ENCODE assay signal across 9 mouse cellular contexts in genomic region chr14:54494234-54494633, GRCm38 (mm10). TPM values are rescaled to one million over a fixed set of nuclear protein-coding genes. Genes with fewer than 3 reads are reported as not detected.
DNase-seq lines count a peak whose midpoint lies in the region; ATAC-seq and TF ChIP-seq lines count a peak whose summit lies in the region.
"Had no signal": no experiment of that assay in that cellular context is flagged by ENCODE, and none has a peak within 500 bp of the region (broad histone marks: within the 10 kb centered on the region; RNA-seq: fewer than 3 reads in every experiment).

No protein-coding gene starts in this region.

- no peak for TF ChIP-seq POLR2A in bone marrow macrophage, adult 2 months (IDR thresholded peaks at IDR 0.05; ENCODE audit: borderline replicate concordance, low read depth, low read length)
- TF ChIP-seq POLR2A in limb, embryonic 14.5 days (IDR thresholded peaks at IDR 0.05; ENCODE audit: borderline replicate concordance, extremely low read depth, insufficient read depth, insufficient read length), result no peak
- no peak for TF ChIP-seq POLR2A in thymus, adult 2 months (IDR thresholded peaks at IDR 0.05; ENCODE audit: control insufficient read depth, extremely low read depth, insufficient read depth, low read length, poor library complexity)

- no peaks in the 10 kb centered on the region for H3K27me3 ChIP-seq in hindbrain, embryonic 15.5 days
- H3K27me3 ChIP-seq in limb, embryonic 14.5 days (ENCODE audit: control insufficient read depth, insufficient read depth, low read length), result no peaks in the 10 kb centered on the region
- no peaks in the 10 kb centered on the region for H3K27me3 ChIP-seq in thymus, adult 2 months (ENCODE audit: control insufficient read depth, insufficient read depth, low read length)

- no peak overlapping the region for H3K27ac ChIP-seq in bone marrow macrophage, adult 2 months (ENCODE audit: insufficient read depth, low read depth, low read length)
- H3K27ac ChIP-seq in hindbrain, embryonic 15.5 days (replicated peaks), result no peak overlapping the region
- no peak overlapping the region for H3K27ac ChIP-seq in limb, embryonic 14.5 days (replicated peaks; ENCODE audit: low read depth, low read length)
- H3K27ac ChIP-seq in thymus, adult 2 months (ENCODE audit: control insufficient read depth, insufficient read depth, low read length), result no peak overlapping the region

- peak; percentile 86 for TF ChIP-seq CTCF in bone marrow macrophage, adult 2 months (IDR thresholded peaks at IDR 0.05; ENCODE audit: low read depth, low read length)
- TF ChIP-seq CTCF in thymus, adult 2 months (IDR thresholded peaks at IDR 0.05; ENCODE audit: borderline replicate concordance, control insufficient read depth, extremely low read depth, insufficient read depth, low read length, poor library complexity), result peak; percentile 54; the same call in 1 of the 2 replicates

- no peak overlapping the region for H3K4me2 ChIP-seq in hindbrain, embryonic 15.5 days
- no peak overlapping the region for H3K4me2 ChIP-seq in limb, embryonic 14.5 days (replicated peaks; ENCODE audit: low read depth, low read length, severe bottlenecking)

- H3K36me3 ChIP-seq in hindbrain, embryonic 15.5 days, result no peaks in the 10 kb centered on the region
- no peaks in the 10 kb centered on the region for H3K36me3 ChIP-seq in limb, embryonic 14.5 days (ENCODE audit: control insufficient read depth, insufficient read depth, low read length)
- H3K36me3 ChIP-seq in thymus, adult 2 months (ENCODE audit: control insufficient read depth, insufficient read depth, low read length), result no peaks in the 10 kb centered on the region

- peak; percentile 87 for ATAC-seq in erythroblast, adult 5-6 weeks (replicated peaks; ENCODE audit: low FRiP score, poor library complexity, severe bottlenecking)
- 0 out of 2 replicates have a peak, but pooled peaks have one; percentile 8 for ATAC-seq in hindbrain, embryonic 15.5 days (ENCODE audit: low FRiP score, low read depth)
- ATAC-seq in limb, embryonic 14.5 days (ENCODE audit: low FRiP score, low read depth), result 0 out of 2 replicates have a peak, but pooled peaks have one; percentile 41

- peak; percentile 62 for DNase-seq in right cerebral cortex, adult 18-20 months
- no peak for DNase-seq in right cerebral cortex, postnatal 36 days (ENCODE audit: low spot score in 2 of 2)
- peak; percentile 41 for DNase-seq in limb, embryonic 14.5 days (ENCODE audit: low spot score)
- DNase-seq in natural killer cell, adult 2 months (ENCODE audit: low spot score in 2 of 2), result peak; percentile 76 to 79
- peak; percentile 71 for DNase-seq in thymus, adult 2 months

- 1% methylated on average over 3 of the region's 3 CpGs for WGBS in hindbrain, embryonic 15.5 days
- WGBS in limb, embryonic 14.5 days, result 2% methylated on average over 3 of the region's 3 CpGs
- 1% methylated on average over 3 of the region's 3 CpGs for WGBS in thymus, adult 2 months

- H3K9me3 ChIP-seq in hindbrain, embryonic 15.5 days, result no peaks in the 10 kb centered on the region
- H3K9me3 ChIP-seq in limb, embryonic 14.5 days (ENCODE audit: control insufficient read depth, low read length), result no peaks in the 10 kb centered on the region

- H3K9ac ChIP-seq in hindbrain, embryonic 15.5 days, result no peak overlapping the region
- no peak overlapping the region for H3K9ac ChIP-seq in limb, embryonic 14.5 days (ENCODE audit: low read depth, low read length, severe bottlenecking)

- peaks cover 15% of the 10 kb centered on the region for H3K4me1 ChIP-seq in bone marrow macrophage, adult 2 months (ENCODE audit: control insufficient read depth, insufficient read depth, low read length)
- H3K4me1 ChIP-seq in hindbrain, embryonic 15.5 days (replicated peaks), result no peaks in the 10 kb centered on the region
- H3K4me1 ChIP-seq in limb, embryonic 14.5 days (ENCODE audit: control insufficient read depth, insufficient read depth, low read length), result no peaks in the 10 kb centered on the region
- peaks cover 5% of the 10 kb centered on the region for H3K4me1 ChIP-seq in thymus, adult 2 months (replicated peaks; ENCODE audit: control insufficient read depth, insufficient read depth, low read length)

- H3K4me3 ChIP-seq in bone marrow macrophage, adult 2 months (ENCODE audit: insufficient read depth, low read length), result no peak overlapping the region
- H3K4me3 ChIP-seq in hindbrain, embryonic 15.5 days, result no peak overlapping the region
- H3K4me3 ChIP-seq in limb, embryonic 14.5 days (replicated peaks; ENCODE audit: low read length), result no peak overlapping the region
- no peak overlapping the region for H3K4me3 ChIP-seq in thymus, adult 2 months (ENCODE audit: control insufficient read depth, insufficient read depth, low read length)

RNA-seq across cellular contexts. Expression of gene Rem2, which starts 18.3 kb away (rescaled TPM):
- not detected in 2 replicates for polyA plus RNA-seq in bone marrow macrophage, adult 2 months (2012; ENCODE audit: insufficient read depth, insufficient read length, missing spikeins)
- not detected in 2 replicates for total RNA-seq in erythroblast, adult 5-6 weeks (2015; ENCODE audit: low replicate concordance)
- not detected in 2 replicates for total RNA-seq in erythroblast, adult 5-6 weeks (2017; ENCODE audit: low replicate concordance)
- 39.7 and 42.2 TPM in 2 replicates for polyA plus RNA-seq in hindbrain, embryonic 15.5 days (2015; fragmentation: Nextera tagmentation; extraction: Ambion mirVana)
- 1.7 TPM in 2 replicates for polyA plus RNA-seq in limb, embryonic 14.5 days (2012; rRNA removed)
- polyA plus RNA-seq in limb, embryonic 14.5 days (2014; fragmentation: Nextera tagmentation; extraction: Ambion mirVana), result 1.4 and 2.1 TPM in 2 replicates
- polyA plus RNA-seq in thymus, adult 2 months (2012; rRNA removed), result 0.82 and 1.00 TPM in 2 replicates
- total RNA-seq: gastrocnemius, adult 8-10 months had no signal

RNA-seq across cellular contexts. Expression of gene Prmt5, which starts 23.1 kb away (rescaled TPM):
- 14.7 and 16.1 TPM in 2 replicates for polyA plus RNA-seq in bone marrow macrophage, adult 2 months (2012; ENCODE audit: insufficient read depth, insufficient read length, missing spikeins)
- total RNA-seq in erythroblast, adult 5-6 weeks (2015; ENCODE audit: low replicate concordance), result 6.9 and 12.3 TPM in 2 replicates
- total RNA-seq in erythroblast, adult 5-6 weeks (2017; ENCODE audit: low replicate concordance), result 5.2 and 9.5 TPM in 2 replicates
- polyA plus RNA-seq in hindbrain, embryonic 15.5 days (2015; fragmentation: Nextera tagmentation; extraction: Ambion mirVana), result 89.7 and 101 TPM in 2 replicates
- polyA plus RNA-seq in limb, embryonic 14.5 days (2012; rRNA removed), result 72.7 and 77.0 TPM in 2 replicates
- polyA plus RNA-seq in limb, embryonic 14.5 days (2014; fragmentation: Nextera tagmentation; extraction: Ambion mirVana), result 68.5 and 74.3 TPM in 2 replicates
- 48.9 and 50.5 TPM in 2 replicates for polyA plus RNA-seq in thymus, adult 2 months (2012; rRNA removed)

RNA-seq across cellular contexts. Expression of gene Lrp10, which starts 30.3 kb away (rescaled TPM):
- polyA plus RNA-seq in bone marrow macrophage, adult 2 months (2012; ENCODE audit: insufficient read depth, insufficient read length, missing spikeins), result 64.2 and 81.2 TPM in 2 replicates
- total RNA-seq in erythroblast, adult 5-6 weeks (2015; ENCODE audit: low replicate concordance), result 6.7 and 10.9 TPM in 2 replicates
- total RNA-seq in erythroblast, adult 5-6 weeks (2017; ENCODE audit: low replicate concordance), result 12.2 and 13.9 TPM in 2 replicates
- polyA plus RNA-seq in hindbrain, embryonic 15.5 days (2015; fragmentation: Nextera tagmentation; extraction: Ambion mirVana), result 30.3 and 34.3 TPM in 2 replicates
- 45.7 and 55.7 TPM in 2 replicates for polyA plus RNA-seq in limb, embryonic 14.5 days (2012; rRNA removed)
- 40.7 and 40.9 TPM in 2 replicates for polyA plus RNA-seq in limb, embryonic 14.5 days (2014; fragmentation: Nextera tagmentation; extraction: Ambion mirVana)
- polyA plus RNA-seq in thymus, adult 2 months (2012; rRNA removed), result 308 and 317 TPM in 2 replicates

Comparison
In these comparisons a context has a peak if more than half of its experiments do, and no peak if none do; other contexts are left out.
1. DNase-seq: peak in right cerebral cortex, adult 18-20 months (single experiment), limb, embryonic 14.5 days (single experiment), natural killer cell, adult 2 months (2 of 2) and thymus, adult 2 months (single experiment); none in right cerebral cortex, postnatal 36 days (0 of 2).
2. ATAC-seq: peak in every context shown above with its lines; median percentile 87 in erythroblast, adult 5-6 weeks; 41 in limb, embryonic 14.5 days; 8 in hindbrain, embryonic 15.5 days.
3. RNA of gene Rem2, which starts 18.3 kb away (polyA plus RNA-seq): 39.7 to 42.2 TPM in hindbrain, embryonic 15.5 days; 1.4 to 2.1 TPM in limb, embryonic 14.5 days, 0.82 to 1.00 TPM in thymus, adult 2 months and not detected in bone marrow macrophage, adult 2 months; every median in the first group is over 10 times any median in the second.